Mouse (Mus musculus): ENCODE measurements around the gene Thrb.

The Thrb gene

GRCm38 (mm10) chr14:17659686-17660328 lies at the start of gene Thrb:
Gene Thrb (plus strand): TSS chr14:17660261.
- no peak for DNase-seq

DNA sequence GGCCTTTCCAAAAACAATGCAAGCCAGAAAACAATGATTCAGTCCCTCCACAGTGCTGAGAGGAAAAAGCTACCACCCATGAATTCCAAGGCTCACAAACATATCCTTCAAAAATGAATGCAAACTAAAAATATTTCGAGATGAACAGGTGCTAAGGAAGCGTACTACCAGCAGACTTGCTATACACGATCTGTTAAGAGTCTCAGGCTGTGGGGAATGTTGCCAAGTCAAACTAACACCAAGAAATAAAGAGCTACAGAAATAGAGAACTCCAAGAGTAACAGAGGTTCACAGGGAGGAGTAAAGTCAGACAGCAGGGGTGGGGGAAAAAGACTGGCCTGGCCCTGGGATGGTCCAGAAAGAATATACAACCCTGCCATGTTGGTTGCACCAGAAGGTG lies 38.4 kb upstream of the Thrb start:
- no peak for DNase-seq

GRCm38 (mm10) chr14:17623936-17624335 lies 36.1 kb upstream of the Thrb start:
- peak; percentile 48 for DNase-seq

GRCm38 (mm10) chr14:17629215-17629614 lies 30.8 kb upstream of the Thrb start:
- no peak for DNase-seq

DNA sequence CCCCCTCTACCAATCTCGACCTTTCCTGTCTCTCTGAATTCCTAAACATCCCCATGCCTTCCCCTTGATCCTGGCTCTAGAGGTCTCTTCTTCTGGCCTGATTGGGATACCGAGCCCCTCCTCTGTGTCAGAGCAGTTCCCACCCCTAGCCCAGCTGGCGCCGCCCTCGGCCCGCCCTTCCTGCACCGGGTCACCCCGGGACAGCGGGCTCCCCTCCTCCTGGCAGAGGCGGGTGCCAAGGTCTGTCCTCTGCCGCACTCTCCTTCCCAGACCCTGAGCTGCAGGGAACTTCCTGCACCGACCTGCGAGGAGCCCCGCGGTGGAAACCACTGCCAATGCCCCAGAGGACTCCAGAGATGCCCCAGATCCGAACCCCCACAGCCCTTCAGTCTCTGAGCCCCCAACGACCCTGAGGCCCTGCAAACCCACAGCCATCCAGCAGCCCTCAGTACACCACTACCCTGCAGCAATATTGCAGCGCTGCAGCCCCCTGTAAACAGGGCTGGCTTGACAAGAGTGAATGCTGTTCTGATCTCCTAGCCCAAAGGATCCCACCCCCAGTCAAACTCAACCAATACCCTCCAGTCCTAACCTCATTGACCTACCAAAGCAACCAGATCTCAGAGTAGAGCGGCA lies 27.1 kb upstream of the Thrb start:
- DNase-seq = peak; percentile 48

DNA sequence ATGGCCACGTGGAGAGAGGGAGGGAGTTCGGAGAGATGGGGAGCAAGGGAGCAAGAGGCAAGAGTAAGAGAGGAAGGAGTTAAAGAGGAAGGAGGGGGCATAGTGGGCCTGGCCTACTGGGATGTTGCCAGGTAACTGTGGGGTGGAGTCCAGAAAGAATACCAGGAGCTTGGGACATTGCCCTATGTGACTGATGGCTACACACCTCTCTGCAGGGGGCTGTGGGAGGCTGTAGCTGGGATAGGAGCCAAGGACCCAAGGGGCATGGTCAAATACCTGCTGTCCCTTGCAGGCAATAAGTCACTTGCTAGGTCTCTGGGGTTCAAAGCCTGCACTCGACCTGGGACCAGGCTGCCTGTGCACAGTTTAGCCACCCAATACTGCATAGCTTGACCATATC lies 23.1 kb upstream of the Thrb start:
- DNase-seq = no peak

DNA sequence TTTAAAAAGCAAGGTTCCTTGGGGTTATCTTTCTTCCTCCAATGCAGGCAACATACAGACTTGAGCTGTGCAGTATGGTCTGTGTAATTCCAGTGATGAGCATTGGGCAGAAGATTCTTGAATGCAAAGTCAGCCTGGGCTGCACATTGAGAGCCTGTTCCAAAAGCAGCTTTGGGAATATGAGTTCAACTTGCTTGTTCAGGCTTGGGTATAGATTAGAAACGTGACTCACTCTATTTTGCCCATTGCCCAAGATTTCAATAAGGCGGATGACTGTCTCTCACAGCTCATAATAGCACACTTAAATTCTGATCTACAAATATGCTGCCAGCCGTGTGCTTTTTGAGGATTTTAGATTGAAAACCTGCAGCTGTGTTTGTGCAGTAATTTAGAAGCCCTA lies 18.3 kb upstream of the Thrb start:
- DNase-seq = no peak

GRCm38 (mm10) chr14:17655084-17655483 lies 5.0 kb upstream of the Thrb start:
- DNase-seq = no peak

DNA sequence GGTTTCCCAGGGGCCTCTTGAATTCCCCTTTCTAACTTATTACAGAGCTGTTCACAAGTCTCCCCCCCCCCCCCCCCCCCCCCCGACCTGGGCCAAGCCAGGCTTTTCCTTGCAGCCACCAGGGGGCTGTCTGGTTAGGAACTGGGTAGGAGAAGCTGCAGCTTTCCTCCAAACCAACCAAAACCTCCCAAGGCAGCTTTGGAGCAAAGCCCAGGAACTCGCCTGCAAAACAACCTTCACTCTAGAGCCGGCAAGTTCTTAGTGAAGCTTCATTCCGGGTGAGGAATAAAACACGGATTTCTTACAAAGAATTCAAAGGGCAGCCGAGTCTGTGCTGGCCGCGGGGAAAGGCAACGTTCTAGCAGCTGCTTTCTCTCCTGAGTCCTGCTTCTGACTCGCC lies 1.0 kb upstream of the Thrb start:
- DNase-seq = peak; percentile 90

DNA sequence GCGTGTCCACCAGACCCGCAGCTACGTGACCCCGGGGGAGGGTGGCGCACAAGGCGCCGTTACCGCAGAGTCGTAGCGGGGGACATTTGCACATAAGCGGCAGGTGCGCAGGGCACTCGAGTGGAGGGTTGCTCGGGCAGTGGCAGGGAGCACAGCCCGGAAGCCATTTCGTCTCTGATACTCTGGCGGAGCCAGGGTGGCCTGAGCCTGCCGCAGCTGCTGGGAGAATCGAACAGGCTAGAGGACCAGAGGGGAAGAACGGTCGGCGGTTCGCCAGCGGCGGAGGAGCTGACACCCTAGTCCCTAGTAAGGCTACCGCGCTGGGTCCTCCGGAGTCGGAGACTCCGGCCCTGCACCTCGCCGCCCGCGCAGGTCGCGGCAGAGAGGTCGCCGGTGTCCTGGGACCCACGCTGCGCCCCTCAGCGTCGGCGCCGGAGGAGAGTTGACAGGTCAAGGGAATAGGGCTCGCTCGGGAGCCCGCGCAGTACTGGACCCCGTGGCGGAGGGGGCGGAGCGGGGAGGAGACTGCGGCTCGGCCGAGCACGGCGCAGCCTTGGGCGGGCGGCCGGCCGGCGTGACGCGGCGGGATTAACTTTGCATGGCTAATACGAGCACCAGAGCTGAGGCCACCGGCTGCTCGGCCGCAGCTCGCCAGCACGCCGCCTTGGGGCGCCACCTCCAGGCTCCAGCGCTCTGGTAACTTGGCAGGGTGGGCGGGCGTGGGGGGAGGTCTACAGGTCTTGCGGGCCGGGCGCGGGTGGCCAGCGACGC lies 453 bp downstream of the Thrb start:
- peak; percentile 92 for DNase-seq

DNA sequence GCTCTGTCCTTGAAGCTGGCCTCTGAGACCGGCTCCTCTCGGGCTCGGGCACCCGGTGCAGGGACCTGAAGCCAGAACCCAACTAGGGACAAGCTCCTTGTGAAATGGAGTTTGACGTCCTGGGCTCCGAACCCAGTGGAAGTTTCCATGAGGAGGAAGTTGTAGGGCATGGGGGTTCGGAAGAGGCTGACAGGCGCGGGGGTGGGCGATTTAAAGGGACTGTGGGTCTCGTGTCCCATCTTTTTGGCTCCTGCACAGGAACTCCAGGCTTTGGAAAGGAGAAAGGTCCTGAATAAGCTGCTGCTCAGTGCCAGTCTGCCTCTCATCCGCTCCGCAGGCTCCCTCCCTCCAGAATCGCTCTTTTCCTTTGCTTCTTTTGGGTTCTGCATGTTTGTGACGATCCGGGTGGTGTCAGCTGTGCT lies 1.1 kb downstream of the Thrb start:
- no peak for DNase-seq

GRCm38 (mm10) chr14:17662087-17662486 lies 2.0 kb downstream of the Thrb start:
- DNase-seq = no peak

DNA sequence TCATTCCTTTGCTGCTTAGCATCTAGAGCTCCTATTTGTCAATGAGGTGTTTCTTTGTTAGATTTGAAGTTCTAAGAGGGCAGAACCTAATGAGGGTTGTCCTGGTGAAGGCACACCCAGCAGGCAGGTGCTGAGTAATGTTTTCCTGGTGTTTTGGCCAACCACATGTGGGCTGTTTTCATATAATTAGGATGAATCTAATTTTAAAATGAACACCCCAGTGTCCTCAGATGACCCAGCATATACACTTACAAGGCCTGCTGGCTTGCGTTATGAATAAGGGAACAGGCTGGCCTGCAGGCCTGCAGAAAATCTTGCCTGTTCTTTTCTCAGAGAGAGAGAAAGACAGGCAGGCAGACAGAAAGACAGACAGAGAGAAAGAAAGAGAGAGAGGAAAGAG lies 14.3 kb downstream of the Thrb start:
- no peak for DNase-seq

- DNase-seq = no peak
These were observed 15.2 kb downstream of the Thrb start for GRCm38 (mm10) chr14:17675214-17675613.

- no peak for DNase-seq
These were observed 21.4 kb downstream of the Thrb start for GRCm38 (mm10) chr14:17681479-17681878.

GRCm38 (mm10) chr14:17684881-17685280 lies 24.8 kb downstream of the Thrb start:
- DNase-seq = no peak

DNA sequence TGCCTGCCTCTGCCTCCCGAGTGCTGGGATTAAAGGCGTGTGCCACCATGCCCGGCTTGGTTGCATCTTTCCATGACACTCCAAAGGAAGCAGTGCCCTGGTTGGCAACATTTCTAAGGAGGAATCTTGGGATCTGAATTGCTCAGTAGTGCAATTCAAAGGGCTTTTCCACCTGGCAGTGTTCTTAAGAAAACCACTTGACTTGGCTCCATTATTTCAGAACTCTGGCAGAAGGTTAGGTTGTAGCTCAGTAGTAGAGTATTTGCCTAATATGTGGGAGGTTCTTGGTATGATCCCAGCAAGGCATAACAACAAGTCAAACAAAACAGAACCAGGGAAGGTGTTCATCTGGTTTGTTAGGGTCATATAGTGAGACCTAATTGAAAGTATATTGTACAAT lies 25.4 kb downstream of the Thrb start:
- DNase-seq = no peak

DNA sequence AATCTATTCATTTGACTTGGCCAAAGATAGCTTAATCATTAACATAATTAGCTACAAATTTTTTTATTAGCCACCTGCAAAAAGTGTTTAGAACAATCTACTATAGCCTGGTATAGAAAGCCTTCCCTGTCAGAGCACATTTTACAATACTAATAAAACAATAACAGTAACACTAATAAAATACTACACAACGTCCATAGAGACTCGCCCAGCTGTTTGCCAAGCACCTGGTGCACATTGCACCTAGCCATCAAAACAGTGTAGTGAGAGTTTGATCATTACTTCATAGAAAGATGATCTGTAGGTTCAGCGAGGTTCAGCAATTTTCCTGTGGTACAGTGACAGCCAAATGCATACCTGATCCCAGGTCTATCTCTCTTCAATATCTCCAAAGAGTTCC lies 26.9 kb downstream of the Thrb start:
- no peak for DNase-seq

GRCm38 (mm10) chr14:17691246-17691645 lies 31.2 kb downstream of the Thrb start:
- DNase-seq = no peak

DNA sequence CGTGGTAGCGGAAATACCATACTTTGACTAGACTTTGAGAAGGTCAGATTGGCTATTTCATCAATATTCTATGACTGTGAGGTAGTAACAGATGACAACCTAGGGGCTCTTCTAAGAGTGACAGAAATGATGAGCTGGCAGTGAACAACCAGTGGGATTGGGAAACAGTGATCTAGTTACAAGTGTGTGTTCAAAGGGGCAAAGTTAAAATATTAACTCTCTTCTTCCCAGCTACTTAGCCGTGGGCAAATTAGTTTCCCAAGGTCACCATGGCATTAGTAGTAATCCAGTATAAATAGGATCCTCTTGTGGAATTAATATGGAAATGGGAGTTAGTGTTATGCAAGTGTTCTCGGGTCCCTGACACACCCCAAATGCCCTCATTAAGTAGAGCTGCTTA lies 35.5 kb downstream of the Thrb start:
- DNase-seq = no peak

- no peak for DNase-seq
These were observed 38.0 kb downstream of the Thrb start for GRCm38 (mm10) chr14:17697920-17698632.

GRCm38 (mm10) chr14:17700228-17700627 lies 40.2 kb downstream of the Thrb start:
- DNase-seq = no peak

- no peak for DNase-seq
These were observed 53.3 kb downstream of the Thrb start for GRCm38 (mm10) chr14:17713297-17713904.

Measured in retina, postnatal 1 day (tissue).